Comparison of ENCODE assay signal across 13 mouse cellular contexts in genomic region chr8:122803906-122804761, GRCm38 (mm10). TPM values are rescaled to one million over a fixed set of nuclear protein-coding genes. Genes with fewer than 3 reads are reported as not detected.
DNase-seq lines count a peak whose midpoint lies in the region; ATAC-seq and TF ChIP-seq lines count a peak whose summit lies in the region.
"Had no signal": no experiment of that assay in that cellular context is flagged by ENCODE, and none has a peak within 500 bp of the region (broad histone marks: within the 10 kb centered on the region; RNA-seq: fewer than 3 reads in every experiment).

No protein-coding gene starts in this region.

- H3K9me3 ChIP-seq in forebrain, embryonic 16.5 days (ENCODE audit: control insufficient read depth, low read length), result no peaks in the 10 kb centered on the region
- H3K9me3 ChIP-seq in midbrain, embryonic 12.5 days, result no peaks in the 10 kb centered on the region
- H3K9me3 ChIP-seq: megakaryocyte, embryonic 14.5 days had no signal

- no peak for TF ChIP-seq CTCF in thymus, adult 2 months (IDR thresholded peaks at IDR 0.05; ENCODE audit: borderline replicate concordance, control insufficient read depth, extremely low read depth, insufficient read depth, low read length, poor library complexity)

- ATAC-seq in forebrain, embryonic 16.5 days, result peak; percentile 94
- ATAC-seq in midbrain, embryonic 12.5 days (ENCODE audit: low FRiP score, low read depth), result peak; percentile 88

- peak overlapping the region; percentile 51 for H3K9ac ChIP-seq in forebrain, embryonic 16.5 days (replicated peaks; ENCODE audit: low read depth, low read length)
- H3K9ac ChIP-seq in midbrain, embryonic 12.5 days (replicated peaks), result no peak overlapping the region

- no peak for TF ChIP-seq POLR2A in thymus, adult 2 months (IDR thresholded peaks at IDR 0.05; ENCODE audit: control insufficient read depth, extremely low read depth, insufficient read depth, low read length, poor library complexity)

- H3K27ac ChIP-seq in forebrain, embryonic 16.5 days (ENCODE audit: low read length), result peak overlapping the region; percentile 96
- H3K27ac ChIP-seq in midbrain, embryonic 12.5 days (replicated peaks), result peak overlapping the region; percentile 91
- H3K27ac ChIP-seq in thymus, adult 2 months (ENCODE audit: control insufficient read depth, insufficient read depth, low read length), result no peak overlapping the region
- H3K27ac ChIP-seq: gastrocnemius, adult 2 months had no signal

- peak overlapping the region; percentile 26 for H3K4me2 ChIP-seq in forebrain, embryonic 16.5 days (ENCODE audit: low read length)
- H3K4me2 ChIP-seq in midbrain, embryonic 12.5 days (replicated peaks), result peak overlapping the region; percentile 25

- H3K4me3 ChIP-seq in forebrain, embryonic 16.5 days (replicated peaks; ENCODE audit: low read length), result no peak overlapping the region
- H3K4me3 ChIP-seq in midbrain, embryonic 12.5 days, result no peak overlapping the region
- no peak overlapping the region for H3K4me3 ChIP-seq in thymus, adult 2 months (ENCODE audit: control insufficient read depth, insufficient read depth, low read length)
- H3K4me3 ChIP-seq: gastrocnemius, adult 2 months; megakaryocyte, embryonic 14.5 days had no signal

- 4% methylated on average over 15 of the region's 15 CpGs for WGBS in forebrain, embryonic 16.5 days
- 8% methylated on average over 15 of the region's 15 CpGs for WGBS in midbrain, embryonic 12.5 days
- WGBS in thymus, adult 2 months, result 89% methylated on average over 15 of the region's 15 CpGs

- H3K36me3 ChIP-seq in forebrain, embryonic 16.5 days (ENCODE audit: control insufficient read depth, insufficient read depth), result no peaks in the 10 kb centered on the region
- H3K36me3 ChIP-seq in midbrain, embryonic 12.5 days, result no peaks in the 10 kb centered on the region
- no peaks in the 10 kb centered on the region for H3K36me3 ChIP-seq in thymus, adult 2 months (ENCODE audit: control insufficient read depth, insufficient read depth, low read length)

- peaks cover 58% of the 10 kb centered on the region for H3K4me1 ChIP-seq in forebrain, embryonic 16.5 days (replicated peaks; ENCODE audit: control insufficient read depth, insufficient read depth, low read length)
- H3K4me1 ChIP-seq in midbrain, embryonic 12.5 days, result peaks cover 57% of the 10 kb centered on the region
- peaks cover 18% of the 10 kb centered on the region for H3K4me1 ChIP-seq in thymus, adult 2 months (replicated peaks; ENCODE audit: control insufficient read depth, insufficient read depth, low read length)

- H3K27me3 ChIP-seq in forebrain, embryonic 16.5 days (replicated peaks; ENCODE audit: control insufficient read depth, insufficient read depth, low read length), result 0 out of 2 replicates have a peak, but pooled peaks cover 6% of the 10 kb centered on the region
- no peaks in the 10 kb centered on the region for H3K27me3 ChIP-seq in midbrain, embryonic 12.5 days
- H3K27me3 ChIP-seq in thymus, adult 2 months (ENCODE audit: control insufficient read depth, insufficient read depth, low read length), result no peaks in the 10 kb centered on the region

- peak; percentile 33 for DNase-seq in adrenal gland, postnatal 14 days
- DNase-seq in adrenal gland, postnatal 4 days (ENCODE audit: low spot score in 2 of 2), result no peak
- peak; percentile 73 for DNase-seq in Muller cell, postnatal 12 days (ENCODE audit: inconsistent ontology term)
- DNase-seq in kidney, adult 11 months, result no peak
- no peak for DNase-seq in thymus, adult 2 months
- DNase-seq in heart, adult 11 months, result no peak
- DNase-seq: cerebellum, adult 9-10 months; gastrocnemius, adult 2 months had no signal

RNA-seq across cellular contexts. Expression of gene Acsf3, which starts 28.8 kb away (rescaled TPM):
- total RNA-seq in adrenal gland, postnatal 14 days (2021), result 48.0 and 50.6 TPM in 2 replicates
- total RNA-seq in adrenal gland, postnatal 4 days (2021), result 10 to 100 TPM; 34.0 to 35.8 TPM
- polyA plus RNA-seq in forebrain, embryonic 16.5 days (2015; fragmentation: Nextera tagmentation; extraction: Ambion mirVana), result 13.6 and 15.9 TPM in 2 replicates
- 16.9 and 17.3 TPM in 2 replicates for polyA plus RNA-seq in midbrain, embryonic 12.5 days (2016; fragmentation: Nextera tagmentation; extraction: Ambion mirVana)
- polyA plus RNA-seq in thymus, adult 2 months (2012; rRNA removed), result 17.5 and 19.6 TPM in 2 replicates

RNA-seq across cellular contexts. Expression of gene Cdh15, which starts 43.6 kb away (rescaled TPM):
- total RNA-seq in adrenal gland, postnatal 14 days (2021), result 0.19 and 0.41 TPM in 2 replicates
- 1 to 10 TPM in 1 of 2 experiments, under 1 TPM in 1; 0.62 to 1.8 TPM for total RNA-seq in adrenal gland, postnatal 4 days (2021)
- polyA plus RNA-seq in forebrain, embryonic 16.5 days (2015; fragmentation: Nextera tagmentation; extraction: Ambion mirVana), result 1.2 and 1.6 TPM in 2 replicates
- polyA plus RNA-seq in midbrain, embryonic 12.5 days (2016; fragmentation: Nextera tagmentation; extraction: Ambion mirVana), result 0.43 and 0.76 TPM in 2 replicates
- 0.11 and 0.13 TPM in 2 replicates for polyA plus RNA-seq in thymus, adult 2 months (2012; rRNA removed)
- polyA plus RNA-seq: heart, postnatal 0 days; spleen, adult 2 months had no signal

Comparison
In these comparisons a context has a peak if more than half of its experiments do, and no peak if none do; other contexts are left out.
1. DNase-seq: peak in adrenal gland, postnatal 14 days (single experiment) and Muller cell, postnatal 12 days (single experiment); none in adrenal gland, postnatal 4 days (0 of 2), kidney, adult 11 months (single experiment), thymus, adult 2 months (single experiment) and heart, adult 11 months (single experiment).